Mouse (Mus musculus): Measurements from ENCODE around the gene Hmgb1. TPM values are rescaled to one million over a fixed set of nuclear protein-coding genes. Genes with fewer than 3 reads are reported as not detected.
"Not testable (repeated sequence)": the region's sequence is repeated elsewhere in the genome, so short reads cannot be mapped to it uniquely, and the experiment has no call there.

Gene Hmgb1
- polyA plus RNA-seq, 1 experiment, result 316 TPM

DNA sequence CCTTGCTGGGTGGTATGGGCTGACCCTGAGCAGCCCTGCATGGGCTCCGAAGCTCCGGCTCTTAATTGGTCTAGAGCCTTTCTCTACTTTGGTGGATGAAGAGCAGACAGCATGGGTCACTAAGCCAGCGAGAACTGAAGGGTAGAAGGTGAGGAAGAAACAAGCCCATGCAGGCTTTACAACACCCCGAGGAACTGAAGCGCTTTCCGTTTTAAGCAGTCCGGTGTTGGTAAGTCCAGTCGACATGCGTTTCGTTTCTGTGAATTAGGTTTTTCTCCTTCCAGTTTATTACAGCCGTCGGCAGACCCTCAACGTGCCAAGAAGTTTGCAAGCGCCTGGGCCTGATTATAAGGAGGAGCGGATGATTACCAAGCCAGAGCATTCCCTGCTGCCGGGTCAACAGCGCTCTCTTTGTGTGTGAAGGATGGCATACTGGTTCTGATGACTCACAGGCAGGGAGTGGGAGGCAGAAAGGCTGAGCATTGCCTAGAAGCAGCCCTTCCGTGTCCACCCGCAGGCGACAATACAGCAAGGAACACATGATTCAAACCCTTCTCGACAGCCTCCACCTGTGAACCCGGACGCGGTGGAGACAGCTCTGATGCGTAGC, 40.4 kb downstream of the Hmgb1 start:
- peak; percentile 49 for DNase-seq (ENCODE audit: low read depth)
- TF ChIP-seq POLR2A (IDR thresholded peaks at IDR 0.05; ENCODE audit: borderline replicate concordance, extremely low read depth, insufficient read depth, insufficient read length, poor library complexity, severe bottlenecking) (no peak), CTCF (IDR thresholded peaks at IDR 0.05; ENCODE audit: borderline replicate concordance, extremely low read depth, insufficient read depth, insufficient read length) (no peak)

DNA sequence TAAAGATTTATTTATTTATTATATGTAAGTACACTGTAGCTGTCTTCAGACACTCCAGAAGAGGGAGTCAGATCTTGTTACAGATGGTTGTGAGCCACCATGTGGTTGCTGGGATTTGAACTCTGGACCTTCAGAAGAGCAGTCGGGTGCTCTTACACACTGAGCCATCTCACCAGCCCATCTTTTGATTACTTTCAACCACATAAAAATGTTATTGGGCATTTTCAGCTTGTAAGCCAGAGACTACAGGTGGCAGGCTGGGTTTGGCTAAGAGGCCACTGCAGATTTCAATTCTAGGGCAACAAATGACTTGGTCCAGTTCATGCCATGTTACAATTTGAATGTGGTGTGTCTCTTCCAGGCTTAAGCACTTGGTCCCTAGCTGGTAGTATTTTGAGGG, 43.1 kb downstream of the Hmgb1 start:
- DNase-seq (ENCODE audit: low read depth), result not testable (repeated sequence)

DNA sequence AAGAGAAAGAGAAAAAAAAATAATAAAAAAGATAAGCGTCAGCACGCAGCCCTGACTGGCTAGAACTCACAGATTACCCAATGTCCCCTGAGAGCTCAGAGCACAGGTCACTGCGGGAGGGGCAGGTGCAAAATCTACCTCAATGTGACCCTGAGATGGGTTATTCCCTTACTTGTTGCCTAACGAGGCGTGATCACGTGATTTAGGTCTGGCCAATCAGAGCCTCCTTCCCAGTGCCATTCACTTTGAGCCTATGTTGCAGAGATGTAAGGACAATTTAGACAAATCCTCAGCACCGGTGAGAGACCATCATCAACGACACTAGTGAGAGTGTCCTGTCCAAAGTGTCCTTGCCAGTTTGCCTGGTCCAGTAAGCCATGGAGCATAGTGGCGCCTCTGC, 44.0 kb downstream of the Hmgb1 start:
- TF ChIP-seq CTCF (IDR thresholded peaks at IDR 0.05; ENCODE audit: borderline replicate concordance, extremely low read depth, insufficient read depth, insufficient read length), result no peak
- no peak for TF ChIP-seq POLR2A (IDR thresholded peaks at IDR 0.05; ENCODE audit: borderline replicate concordance, extremely low read depth, insufficient read depth, insufficient read length, poor library complexity, severe bottlenecking)
- no peak for DNase-seq (ENCODE audit: low read depth)

GRCm38 (mm10) chr5:149138087-149138486, 46.2 kb downstream of the Hmgb1 start:
- not testable (repeated sequence) for DNase-seq (ENCODE audit: low read depth)

DNA sequence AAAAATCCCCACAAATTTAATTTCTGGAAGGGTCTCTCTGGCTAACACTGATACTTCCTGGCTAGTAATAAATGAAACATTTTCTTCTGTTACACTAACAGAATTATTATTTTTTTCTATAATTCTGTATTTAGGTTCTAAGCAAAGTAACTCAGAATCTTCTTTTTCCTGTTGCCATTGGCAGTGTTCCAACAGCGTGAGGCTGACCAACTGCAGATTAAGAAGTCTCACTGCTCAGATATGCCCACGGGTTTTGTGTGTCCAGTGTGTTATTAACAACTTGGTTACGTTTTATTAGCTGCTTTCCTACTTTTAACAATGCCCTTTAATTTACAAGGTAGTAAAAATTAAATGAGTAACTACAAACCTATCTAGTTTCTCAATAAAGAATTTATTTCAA, 46.8 kb downstream of the Hmgb1 start:
- no peak for DNase-seq (ENCODE audit: low read depth)
- TF ChIP-seq POLR2A (IDR thresholded peaks at IDR 0.05; ENCODE audit: borderline replicate concordance, extremely low read depth, insufficient read depth, insufficient read length, poor library complexity, severe bottlenecking), result no peak
- TF ChIP-seq CTCF (IDR thresholded peaks at IDR 0.05; ENCODE audit: borderline replicate concordance, extremely low read depth, insufficient read depth, insufficient read length), result no peak

DNA sequence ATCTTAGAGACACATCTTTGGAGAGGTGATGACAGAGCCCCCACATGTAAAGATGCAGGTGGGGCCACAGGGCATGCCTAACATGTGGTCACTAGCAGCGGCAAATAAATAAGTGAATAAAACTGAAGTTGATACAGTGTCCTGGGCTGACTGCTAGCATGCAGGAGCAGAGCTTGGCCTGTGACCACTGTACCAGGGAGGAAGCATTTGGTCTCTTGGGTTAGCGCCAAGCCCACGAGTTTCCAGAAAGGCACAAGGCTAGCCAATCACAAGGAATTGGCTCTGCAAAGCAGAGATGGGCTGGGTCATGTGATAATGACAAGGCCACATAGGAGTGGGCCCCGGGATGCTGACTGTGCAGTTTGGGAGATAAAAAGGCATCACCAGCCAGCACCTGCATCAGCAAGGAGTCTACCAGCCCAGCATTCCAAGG, 47.3 kb downstream of the Hmgb1 start:
- no peak for DNase-seq (ENCODE audit: low read depth)

GRCm38 (mm10) chr5:149135455-149136354, 48.6 kb downstream of the Hmgb1 start:
- TF ChIP-seq POLR2A (IDR thresholded peaks at IDR 0.05; ENCODE audit: borderline replicate concordance, extremely low read depth, insufficient read depth, insufficient read length, poor library complexity, severe bottlenecking) (no peak), CTCF (IDR thresholded peaks at IDR 0.05; ENCODE audit: borderline replicate concordance, extremely low read depth, insufficient read depth, insufficient read length) (no peak)
- DNase-seq (ENCODE audit: low read depth), result no peak

More for the DNA sequence above, 47.3 kb downstream of the Hmgb1 start:
- TF ChIP-seq POLR2A (IDR thresholded peaks at IDR 0.05; ENCODE audit: borderline replicate concordance, extremely low read depth, insufficient read depth, insufficient read length, poor library complexity, severe bottlenecking) (no peak), CTCF (IDR thresholded peaks at IDR 0.05; ENCODE audit: borderline replicate concordance, extremely low read depth, insufficient read depth, insufficient read length) (no peak)

DNA sequence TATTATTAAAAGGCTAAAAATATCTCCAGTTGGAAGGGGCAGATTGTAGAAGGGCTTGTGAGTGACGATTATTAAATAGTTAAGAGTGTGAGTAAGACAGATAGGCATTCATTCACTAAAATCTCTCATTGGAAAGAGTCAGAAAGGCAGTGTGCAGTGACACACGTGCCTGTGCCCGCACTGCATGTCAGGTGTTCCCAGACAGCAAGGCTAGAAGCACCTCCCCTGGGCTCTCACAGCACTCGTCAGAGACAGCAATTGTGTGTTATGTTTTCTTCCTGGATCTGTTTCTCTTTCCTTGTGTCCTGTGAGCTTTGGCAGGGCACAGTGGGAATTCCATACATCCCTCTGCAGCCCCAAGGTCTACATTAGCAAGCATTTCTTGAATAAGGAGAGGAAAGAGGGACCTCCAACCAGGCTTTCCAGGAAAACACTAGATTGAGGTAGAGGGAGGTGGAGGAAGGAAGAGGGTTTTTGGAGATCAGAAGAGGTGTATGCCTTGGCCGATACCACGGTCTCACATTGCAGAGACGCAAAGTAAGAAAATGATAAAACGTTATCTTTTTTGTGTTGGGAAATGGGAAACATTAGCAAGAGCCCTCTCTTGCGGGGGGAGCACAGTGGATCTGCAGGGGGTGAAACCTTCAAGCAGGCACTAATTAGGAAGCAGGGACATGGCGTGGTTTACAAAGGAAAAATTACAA, 49.4 kb downstream of the Hmgb1 start:
- TF ChIP-seq CTCF (IDR thresholded peaks at IDR 0.05; ENCODE audit: borderline replicate concordance, extremely low read depth, insufficient read depth, insufficient read length) (no peak), POLR2A (IDR thresholded peaks at IDR 0.05; ENCODE audit: borderline replicate concordance, extremely low read depth, insufficient read depth, insufficient read length, poor library complexity, severe bottlenecking) (no peak)
- no peak for DNase-seq (ENCODE audit: low read depth)

GRCm38 (mm10) chr5:149128473-149128872, 55.8 kb downstream of the Hmgb1 start:
- DNase-seq (ENCODE audit: low read depth), result no peak
- TF ChIP-seq POLR2A (IDR thresholded peaks at IDR 0.05; ENCODE audit: borderline replicate concordance, extremely low read depth, insufficient read depth, insufficient read length, poor library complexity, severe bottlenecking) (no peak), CTCF (IDR thresholded peaks at IDR 0.05; ENCODE audit: borderline replicate concordance, extremely low read depth, insufficient read depth, insufficient read length) (no peak)

DNA sequence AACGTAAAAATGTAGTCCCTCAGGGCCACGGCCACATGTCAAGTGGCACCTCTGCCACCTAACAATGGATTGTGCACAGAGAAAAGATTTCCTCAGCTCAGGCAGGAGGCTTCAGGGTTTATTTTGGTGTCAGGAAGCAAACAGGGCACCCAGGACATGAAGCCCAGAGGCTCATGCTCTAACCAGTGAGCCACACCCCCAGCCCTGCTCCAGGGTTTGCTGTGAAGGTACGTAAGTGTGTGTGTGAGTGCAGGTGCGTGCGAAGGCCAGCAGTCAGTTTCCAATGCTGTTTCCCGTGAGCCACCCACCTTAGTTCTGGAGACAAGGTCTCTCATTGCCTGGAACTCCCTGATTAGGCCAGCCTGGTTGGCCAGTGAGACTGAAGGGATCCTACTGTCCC, 60.5 kb downstream of the Hmgb1 start:
- TF ChIP-seq CTCF (IDR thresholded peaks at IDR 0.05; ENCODE audit: borderline replicate concordance, extremely low read depth, insufficient read depth, insufficient read length), result no peak
- no peak for TF ChIP-seq POLR2A (IDR thresholded peaks at IDR 0.05; ENCODE audit: borderline replicate concordance, extremely low read depth, insufficient read depth, insufficient read length, poor library complexity, severe bottlenecking)
- DNase-seq (ENCODE audit: low read depth), result no peak

- no peak for DNase-seq (ENCODE audit: low read depth)
Observed at GRCm38 (mm10) chr5:149119341-149119881, 64.9 kb downstream of the Hmgb1 start.

More at GRCm38 (mm10) chr5:149119341-149119881, 64.9 kb downstream of the Hmgb1 start:
- no peak for TF ChIP-seq CTCF (IDR thresholded peaks at IDR 0.05; ENCODE audit: borderline replicate concordance, extremely low read depth, insufficient read depth, insufficient read length)
- no peak for TF ChIP-seq POLR2A (IDR thresholded peaks at IDR 0.05; ENCODE audit: borderline replicate concordance, extremely low read depth, insufficient read depth, insufficient read length, poor library complexity, severe bottlenecking)
